ENCODE assay signal across 1 mouse cellular context in genomic region chr9:110660208-110660607, GRCm38 (mm10).
TF ChIP-seq lines count a peak whose summit lies in the region.

No protein-coding gene starts in this region.

TF ChIP-seq in ES-E14, 5 proteins besides CTCF, POLR2A, EP300 and RAD21:
- TF ChIP-seq HCFC1 (IDR thresholded peaks at IDR 0.05; ENCODE audit: borderline replicate concordance, insufficient read depth, low read length) (no peak), ZC3H11A (IDR thresholded peaks at IDR 0.05; ENCODE audit: borderline replicate concordance, low read depth, low read length) (no peak), ZNF384 (IDR thresholded peaks at IDR 0.05; ENCODE audit: low read depth, low read length) (no peak), MAFK (IDR thresholded peaks at IDR 0.05; ENCODE audit: insufficient read depth, low read depth, low read length) (no peak), CHD2 (IDR thresholded peaks at IDR 0.05; ENCODE audit: low read depth, low read length) (no peak)
